Comparison of ENCODE assay signal across 26 mouse cellular contexts in the genomic region with DNA sequence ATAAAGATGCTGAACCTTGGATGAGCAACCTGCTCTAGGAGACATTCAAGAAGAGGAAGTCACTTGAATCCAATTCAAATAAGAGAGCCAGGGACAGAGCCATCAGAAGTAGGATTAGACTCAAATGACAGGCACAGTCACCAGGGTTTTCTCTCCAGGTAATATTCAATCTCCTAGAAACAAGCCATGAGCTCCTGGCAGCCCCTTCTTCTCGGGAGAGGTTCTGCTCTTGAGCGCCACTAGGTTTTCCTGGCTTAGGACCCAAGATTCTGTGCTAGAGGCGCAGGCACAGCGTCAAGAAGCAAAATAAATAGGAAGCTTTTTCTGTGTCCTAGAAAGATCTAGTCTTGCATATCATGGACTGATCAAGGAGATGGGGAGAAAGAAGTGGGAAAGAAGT.
DNase-seq lines count a peak whose midpoint lies in the region; ATAC-seq lines count a peak whose summit lies in the region.
"Had no signal": no experiment of that assay in that cellular context is flagged by ENCODE, and none has a peak within 500 bp of the region (broad histone marks: within the 10 kb centered on the region; RNA-seq: fewer than 3 reads in every experiment).

No protein-coding gene starts in this region.

- peaks cover 11% of the 10 kb centered on the region; the same call in 1 of the 2 replicates for H3K4me1 ChIP-seq in brown adipose tissue, adult 24 weeks (ENCODE audit: control insufficient read depth, insufficient read depth, insufficient read length, low read length)
- H3K4me1 ChIP-seq: embryonic facial prominence, embryonic 12.5 days had no signal

- ATAC-seq in frontal cortex, adult (ENCODE audit: low TSS enrichment), result peak; percentile 13; the same call in 1 of the 2 replicates
- ATAC-seq: forebrain, embryonic 14.5 days; forebrain, postnatal 0 days; inflammation-experienced regulatory T-cells, adult 6 months; intestine, embryonic 16.5 days; Patski had no signal

- H3K27ac ChIP-seq in brown adipose tissue, adult 24 weeks (replicated peaks; ENCODE audit: low read depth, low read length), result 0 out of 2 replicates have a peak overlapping the region, but pooled peaks have one; percentile 2
- H3K27ac ChIP-seq: embryonic facial prominence, embryonic 12.5 days; embryonic facial prominence, embryonic 15.5 days; heart, adult 2 months; heart, embryonic 10.5 days; heart, embryonic 13.5 days; hindbrain, embryonic 14.5 days; hindbrain, postnatal 0 days had no signal

- H3K4me3 ChIP-seq in brown adipose tissue, adult 24 weeks (ENCODE audit: insufficient read depth, low read depth, low read length), result no peak overlapping the region
- H3K4me3 ChIP-seq: embryonic facial prominence, embryonic 12.5 days; embryonic facial prominence, embryonic 15.5 days; heart, adult 2 months; heart, embryonic 10.5 days; heart, embryonic 13.5 days had no signal

- peak; percentile 41 for DNase-seq in cerebellum, adult 9-10 months
- no peak for DNase-seq in cerebellum, adult 9-11 months
- no peak for DNase-seq in frontal cortex, postnatal 10 days (ENCODE audit: low spot score in 2 of 2)
- DNase-seq in gastrocnemius, postnatal 25 days, result peak; percentile 30
- DNase-seq in gastrocnemius, postnatal 10 days, result no peak
- no peak for DNase-seq in kidney, postnatal 14 days
- DNase-seq: adrenal gland, postnatal 36 days; B cell, adult 2 months; forebrain, postnatal 0 days; heart, adult 2 months; heart, postnatal 14 days; heart, postnatal 4 days; kidney, adult 18-20 months; kidney, adult 9 months had no signal

Comparison
In these comparisons a context has a peak if more than half of its experiments do, and no peak if none do; other contexts are left out.
1. DNase-seq: peak in cerebellum, adult 9-10 months (single experiment) and gastrocnemius, postnatal 25 days (single experiment); none in cerebellum, adult 9-11 months (single experiment), frontal cortex, postnatal 10 days (0 of 2), gastrocnemius, postnatal 10 days (single experiment) and kidney, postnatal 14 days (single experiment).